Comparison of ENCODE assay signal across 8 mouse cellular contexts in the genomic region with DNA sequence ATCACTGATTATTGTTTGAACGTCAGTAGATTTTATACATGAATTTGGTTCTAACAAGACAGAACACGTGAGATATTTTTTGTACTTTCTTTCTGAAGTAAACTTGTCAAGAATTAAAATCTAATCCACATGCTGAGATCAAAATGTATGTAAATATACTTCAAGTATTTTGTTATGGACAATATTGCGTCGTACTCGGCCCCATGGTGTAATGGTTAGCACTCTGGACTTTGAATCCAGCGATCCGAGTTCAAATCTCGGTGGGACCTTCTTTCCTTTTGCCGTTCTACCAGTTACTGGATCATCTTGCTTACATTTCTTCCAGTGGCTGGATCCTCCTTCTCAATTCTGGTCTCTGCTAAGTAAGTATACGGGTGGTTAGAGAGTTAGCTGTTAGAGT. TPM values are rescaled to one million over a fixed set of nuclear protein-coding genes. Genes with fewer than 3 reads are reported as not detected.
DNase-seq lines count a peak whose midpoint lies in the region; ATAC-seq lines count a peak whose summit lies in the region.

No protein-coding gene starts in this region.

- H3K4me2 ChIP-seq in hindbrain, embryonic 15.5 days = peak overlapping the region; percentile 91

- H3K27ac ChIP-seq in hindbrain, embryonic 15.5 days (replicated peaks) = 0 out of 2 replicates have a peak overlapping the region, but pooled peaks have one; percentile 10

- H3K9ac ChIP-seq in hindbrain, embryonic 15.5 days = no peak overlapping the region

- H3K4me3 ChIP-seq in hindbrain, embryonic 15.5 days = peak overlapping the region; percentile 37

- under 1% methylated on average over 10 of the region's 10 CpGs for whole genome bisulfite sequencing in hindbrain, embryonic 15.5 days

- peaks cover 17% of the 10 kb centered on the region for H3K4me1 ChIP-seq in hindbrain, embryonic 15.5 days (replicated peaks)

- DNase-seq in R1 (ENCODE audit: low read depth, low spot score) = peak; percentile 91
- peak; percentile 69 to 86 for DNase-seq in cerebellum, postnatal 36 days
- peak; percentile 84 for DNase-seq in gastrocnemius, adult 18-20 months (ENCODE audit: low spot score)
- peak; percentile 60 to 78 for DNase-seq in layer of hippocampus, postnatal 25 days (ENCODE audit: extremely low spot score in 1 of 2, low spot score in 1 of 2)
- DNase-seq in lung, postnatal 10 days = peak; percentile 88
- DNase-seq in retina, postnatal 1 day = peak; percentile 88
- peak; percentile 76 for DNase-seq in urinary bladder, postnatal 14 days (ENCODE audit: low spot score)

- no peak for ATAC-seq in hindbrain, embryonic 15.5 days (ENCODE audit: low FRiP score, low read depth)

- no peaks in the 10 kb centered on the region for H3K27me3 ChIP-seq in hindbrain, embryonic 15.5 days

- H3K9me3 ChIP-seq in hindbrain, embryonic 15.5 days = no peaks in the 10 kb centered on the region

- H3K36me3 ChIP-seq in hindbrain, embryonic 15.5 days = no peaks in the 10 kb centered on the region

RNA-seq across cellular contexts. Expression of gene Hist1h4h, which starts 11.4 kb away (rescaled TPM):
- 100 to 1,000 TPM; 149 to 163 TPM for total RNA-seq in gastrocnemius, adult 18-20 months (2021)
- polyA plus RNA-seq in hindbrain, embryonic 15.5 days (2015; fragmentation: Nextera tagmentation; extraction: Ambion mirVana) = 1.7 and 2.7 TPM in 2 replicates
- total RNA-seq in layer of hippocampus, postnatal 25 days (2021) = 100 to 1,000 TPM; 289 to 367 TPM

RNA-seq across cellular contexts. Expression of gene Hist1h2af, which starts 14.3 kb away (rescaled TPM):
- total RNA-seq in gastrocnemius, adult 18-20 months (2021) = 1 to 10 TPM in 1 of 2 experiments, under 1 TPM in 1; 0.73 to 1.9 TPM
- 0.82 and 2.1 TPM in 2 replicates for polyA plus RNA-seq in hindbrain, embryonic 15.5 days (2015; fragmentation: Nextera tagmentation; extraction: Ambion mirVana)
- 10 to 100 TPM in 1 of 2 experiments, 1 to 10 TPM in 1; 7.8 to 12.2 TPM for total RNA-seq in layer of hippocampus, postnatal 25 days (2021)

RNA-seq across cellular contexts. Expression of gene Hist1h3g, which starts 15.8 kb away (rescaled TPM):
- total RNA-seq in gastrocnemius, adult 18-20 months (2021) = under 1 TPM; 0.55 to 0.57 TPM
- polyA plus RNA-seq in hindbrain, embryonic 15.5 days (2015; fragmentation: Nextera tagmentation; extraction: Ambion mirVana) = 0.85 and 1.2 TPM in 2 replicates
- 1 to 10 TPM; 3.6 to 5.7 TPM for total RNA-seq in layer of hippocampus, postnatal 25 days (2021)

RNA-seq across cellular contexts. Expression of gene Hist1h2bh, which starts 23.8 kb away (rescaled TPM):
- total RNA-seq in gastrocnemius, adult 18-20 months (2021) = 1 to 10 TPM; 1.0 to 1.1 TPM
- 0.17 and 0.19 TPM in 2 replicates for polyA plus RNA-seq in hindbrain, embryonic 15.5 days (2015; fragmentation: Nextera tagmentation; extraction: Ambion mirVana)
- total RNA-seq in layer of hippocampus, postnatal 25 days (2021) = 1 to 10 TPM in 1 of 2 experiments, under 1 TPM in 1; 0.94 to 1.1 TPM

RNA-seq across cellular contexts. Expression of gene Hist1h3f, which starts 24.4 kb away (rescaled TPM):
- 1 to 10 TPM; 3.0 to 4.8 TPM for total RNA-seq in gastrocnemius, adult 18-20 months (2021)
- 0.21 and 0.62 TPM in 2 replicates for polyA plus RNA-seq in hindbrain, embryonic 15.5 days (2015; fragmentation: Nextera tagmentation; extraction: Ambion mirVana)
- total RNA-seq in layer of hippocampus, postnatal 25 days (2021) = 10 to 100 TPM; 15.7 to 16.5 TPM
